Mouse (Mus musculus) kidney, adult 9 months (tissue): ENCODE data around the gene Plekha7.

Source experiments
- DNase-seq: peaks from one replicate; pipeline ENCODE4 v3.0.0; 2022

Plekha7 gene

DNA sequence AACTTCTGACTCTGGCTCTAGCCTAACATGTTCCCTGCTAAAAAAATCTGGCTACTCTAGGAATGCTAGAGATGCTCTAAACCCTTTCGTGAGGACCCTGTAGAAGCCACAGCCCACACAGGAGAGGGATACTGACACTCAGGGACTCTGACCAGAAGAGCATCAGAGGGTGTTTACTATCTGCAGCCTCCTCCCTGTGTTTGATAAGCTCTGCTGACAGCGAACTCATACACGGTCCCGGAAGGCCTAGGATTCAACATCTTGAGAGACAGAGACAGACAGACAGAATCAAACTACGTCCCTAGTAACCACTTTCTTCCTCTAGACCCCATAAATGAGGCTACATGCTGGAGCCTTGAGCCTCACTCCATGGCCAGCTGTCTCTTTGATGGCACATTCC lies 20.2 kb downstream of the Plekha7 start:
- no peak for DNase-seq

DNA sequence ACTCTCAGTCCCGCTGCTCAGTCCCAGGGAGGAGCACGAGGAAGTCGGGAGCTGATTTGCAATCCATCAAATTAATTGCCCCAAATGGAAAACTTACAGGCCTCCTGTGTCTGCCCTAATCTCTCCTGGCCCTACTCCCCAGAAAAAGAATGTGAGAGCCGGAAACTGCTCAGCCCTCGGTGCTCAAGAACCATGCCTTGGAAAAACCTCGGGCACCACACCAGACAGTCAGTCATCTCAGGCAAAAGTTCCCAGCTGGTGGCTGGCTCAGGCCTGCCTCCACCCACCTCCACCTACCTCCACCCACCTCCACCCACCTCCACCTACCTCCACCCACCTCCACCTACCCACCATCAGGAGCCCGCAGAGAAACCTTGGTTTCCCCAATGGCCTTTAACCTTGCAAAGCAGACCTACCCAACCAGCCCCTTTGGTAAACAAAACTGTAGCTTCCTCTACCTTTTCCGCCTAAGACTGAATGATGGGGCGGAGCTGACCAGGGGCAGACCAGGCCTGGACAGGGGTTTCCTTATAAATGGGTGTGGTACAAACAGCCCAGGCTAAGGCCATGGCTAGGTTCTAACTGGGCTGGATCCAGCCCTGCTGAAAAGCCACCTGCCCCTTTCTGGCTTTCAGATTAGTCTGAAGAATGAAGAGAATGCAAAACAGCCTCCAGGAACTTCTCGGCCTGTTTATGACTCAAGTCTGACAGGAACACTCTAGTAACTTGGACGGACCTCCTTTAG lies 21.4 kb downstream of the Plekha7 start:
- peak; percentile 61 for DNase-seq

DNA sequence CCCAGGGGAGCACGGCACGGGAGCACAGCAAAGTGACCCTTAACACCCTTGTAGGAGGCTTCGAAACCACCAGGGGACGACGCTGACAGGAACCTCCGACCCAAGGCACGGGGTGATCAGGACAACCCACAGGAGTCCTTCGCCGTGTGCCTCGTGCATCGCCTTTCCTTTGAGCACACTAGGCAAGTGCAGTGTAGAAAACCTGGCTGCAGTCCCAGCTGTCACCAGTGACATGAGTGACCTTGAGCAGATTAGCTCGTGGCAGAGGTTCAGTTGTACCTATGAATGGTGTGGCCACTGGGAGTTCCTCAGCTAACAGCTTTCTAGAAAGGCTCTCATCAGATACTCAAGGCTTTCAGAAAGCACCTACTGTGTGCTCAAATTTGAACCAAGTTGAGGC lies 22.0 kb downstream of the Plekha7 start:
- peak; percentile 86 for DNase-seq

DNA sequence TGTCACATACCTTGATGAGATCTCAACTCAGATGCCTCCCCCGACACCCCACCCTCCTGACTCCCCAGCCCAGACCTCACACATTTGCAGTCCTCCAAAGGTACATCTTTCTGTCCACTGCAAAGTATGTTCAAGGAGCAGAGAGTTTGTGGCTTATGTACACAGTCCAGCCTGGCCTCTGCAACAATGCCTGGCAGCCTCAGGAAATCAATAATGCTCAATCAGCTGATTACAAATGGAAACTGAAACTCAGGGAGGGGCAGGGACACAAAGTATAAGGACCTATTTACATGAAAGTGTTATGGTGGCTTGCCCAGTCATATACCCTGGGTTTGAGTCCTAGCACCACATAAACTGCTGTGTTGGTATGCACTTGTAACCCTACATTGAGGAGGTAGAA lies 23.0 kb downstream of the Plekha7 start:
- no peak for DNase-seq

DNA sequence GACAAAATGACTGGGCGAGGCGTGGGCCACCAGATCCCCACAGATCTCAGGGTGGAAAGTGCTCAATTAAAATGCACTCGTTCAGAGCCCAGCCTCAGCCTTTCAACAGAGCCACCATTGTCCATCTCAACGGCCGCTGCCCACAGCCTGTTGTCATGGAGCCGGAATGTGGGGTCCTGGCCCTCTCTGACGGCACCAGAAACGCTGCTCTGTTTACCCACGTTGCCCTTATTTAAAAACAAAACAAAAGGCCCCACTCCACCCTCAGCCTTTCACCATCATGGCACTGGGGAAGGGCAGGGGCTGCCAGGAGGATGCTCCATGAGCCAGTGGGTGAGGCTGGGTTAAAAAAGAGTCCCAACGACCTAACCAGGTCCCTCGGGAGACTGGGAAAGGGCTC lies 25.4 kb downstream of the Plekha7 start:
- no peak for DNase-seq

DNA sequence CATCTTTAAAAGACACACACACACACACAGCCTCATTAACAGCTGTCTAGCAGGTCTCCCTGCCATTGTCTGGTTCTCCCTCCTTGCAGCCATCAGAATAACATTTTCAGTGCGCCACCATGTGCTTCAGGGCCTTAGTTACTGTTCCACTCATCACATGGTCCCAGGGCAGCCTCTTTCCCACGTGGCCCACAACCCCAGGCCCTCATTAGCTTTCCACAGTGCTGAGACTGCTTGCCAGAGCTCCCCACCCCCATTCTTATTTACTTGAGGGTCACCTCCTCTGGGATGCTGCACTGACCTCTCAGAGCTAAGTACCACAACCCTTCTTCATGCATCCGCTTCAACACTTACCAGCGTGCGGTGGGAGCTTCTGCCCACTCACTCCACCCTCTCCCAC lies 28.1 kb downstream of the Plekha7 start:
- DNase-seq: peak; percentile 78

DNA sequence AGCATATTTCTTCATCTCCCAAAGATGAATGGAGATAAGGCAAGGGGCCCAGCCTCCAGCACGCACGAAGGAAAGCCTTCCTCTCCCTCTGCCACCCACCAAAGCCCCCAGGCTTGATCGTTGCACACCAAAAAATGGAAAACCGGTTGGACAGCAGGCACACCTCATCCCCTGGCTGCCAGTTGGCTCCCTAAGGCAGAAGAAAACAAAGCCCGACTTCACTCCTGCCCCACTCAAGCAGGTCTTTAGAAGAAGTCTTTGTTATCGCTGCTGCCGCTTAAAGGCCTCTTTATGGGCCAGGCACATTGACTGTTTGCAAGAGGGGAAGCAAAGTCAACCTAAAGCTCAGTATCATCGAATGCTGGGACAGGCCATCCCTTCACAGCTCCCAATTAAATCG lies 29.9 kb downstream of the Plekha7 start:
- no peak for DNase-seq

DNA sequence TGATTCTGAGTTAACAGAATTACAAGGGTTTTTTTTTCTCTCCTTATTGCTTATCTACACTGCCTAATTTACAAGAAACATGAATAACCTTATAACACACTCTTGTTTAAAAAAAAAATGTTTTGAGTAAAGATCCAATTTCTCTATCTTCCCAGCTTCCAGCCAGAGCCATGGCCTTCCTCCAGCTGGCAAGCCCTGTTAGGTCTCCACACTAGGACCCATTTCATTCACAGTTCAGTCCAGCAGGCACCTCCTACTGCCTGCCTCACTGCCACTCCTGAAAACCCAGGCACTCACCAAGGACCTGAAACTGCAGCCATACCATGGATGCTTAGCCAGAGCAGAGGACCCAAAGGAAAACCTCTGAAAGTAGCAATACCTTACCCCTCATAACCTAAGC lies 31.9 kb downstream of the Plekha7 start:
- DNase-seq: peak; percentile 58

DNA sequence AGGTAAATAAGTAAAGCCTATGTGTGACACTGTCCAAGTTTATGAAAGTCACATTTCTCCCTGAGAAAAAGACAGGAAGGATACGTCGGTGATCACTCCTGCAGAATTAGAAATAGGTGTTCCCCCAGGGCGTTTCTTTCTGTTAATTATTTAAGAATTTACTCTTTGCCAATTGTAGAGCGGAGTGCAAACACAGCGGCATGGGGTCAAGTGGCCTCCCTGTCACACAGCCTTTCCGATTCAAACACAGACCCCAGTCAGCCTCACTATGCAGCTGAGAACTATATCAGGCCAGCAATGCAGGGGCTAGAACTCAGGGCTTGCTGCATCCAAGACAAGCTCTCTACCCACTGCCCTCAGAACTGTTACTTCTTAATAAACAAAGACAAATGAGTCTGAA lies 35.1 kb downstream of the Plekha7 start:
- peak; percentile 84 for DNase-seq

DNA sequence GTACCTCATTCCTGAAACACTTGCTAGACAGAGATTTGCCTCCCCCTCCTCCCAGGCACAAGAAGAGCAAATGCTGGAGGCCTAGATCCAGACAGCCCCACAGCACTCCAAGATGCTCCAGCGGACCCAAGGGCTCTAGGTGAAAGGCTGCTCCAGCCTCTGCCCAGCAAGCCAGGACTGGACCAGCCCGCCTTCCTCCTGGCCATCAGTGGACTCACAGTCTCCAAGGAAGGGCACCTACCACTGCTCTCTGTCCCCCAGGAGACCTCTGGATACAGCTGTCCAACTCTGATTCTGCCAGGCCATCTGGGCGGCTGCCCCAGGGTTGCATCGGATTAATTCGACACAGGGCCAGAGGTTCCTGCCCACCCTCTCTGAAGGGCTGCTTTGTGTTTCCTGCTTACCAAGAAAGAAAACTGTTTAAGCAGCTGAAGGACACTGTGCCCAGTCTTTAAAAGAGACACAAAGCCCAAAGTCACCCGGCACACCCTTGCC lies 38.6 kb downstream of the Plekha7 start:
- DNase-seq: no peak

DNA sequence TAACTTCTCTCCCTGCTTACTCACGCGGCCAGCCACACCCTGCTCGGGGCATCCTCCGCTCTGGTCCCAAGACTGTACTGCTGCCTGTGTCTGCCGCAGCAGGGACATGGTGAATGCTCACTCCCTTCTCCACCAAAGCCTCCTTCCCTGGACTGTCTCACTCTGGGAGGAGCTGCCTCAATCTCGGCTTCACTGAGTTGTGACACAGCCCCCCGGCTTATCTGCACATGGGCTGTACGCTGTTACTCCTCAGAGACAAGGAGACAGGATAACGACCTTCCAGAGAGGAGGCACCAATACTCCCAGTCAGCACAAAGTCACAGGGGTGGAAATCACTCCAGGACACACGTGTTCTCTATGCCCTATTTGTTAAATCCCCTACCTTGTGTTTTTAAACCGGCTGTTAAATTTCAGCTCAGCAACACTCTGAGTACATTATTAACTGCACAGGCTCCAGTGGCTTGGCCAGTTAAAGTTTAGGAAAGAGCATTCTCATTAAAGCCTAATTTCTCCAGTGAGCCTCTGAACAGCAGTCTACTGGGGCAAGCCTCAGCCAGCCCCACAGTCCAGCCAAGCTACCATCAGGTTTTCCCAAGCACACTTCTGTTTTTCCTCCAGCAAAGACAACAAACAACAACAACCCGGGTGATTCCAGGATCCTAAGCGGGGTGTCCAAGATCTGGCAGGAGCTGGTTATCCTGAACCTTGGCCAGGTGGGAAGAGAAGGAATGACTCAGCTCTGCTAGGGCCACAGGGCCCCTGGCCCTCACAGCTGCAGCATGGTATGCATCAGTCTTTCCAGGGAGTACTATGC lies 39.9 kb downstream of the Plekha7 start:
- peak; percentile 95 for DNase-seq

DNA sequence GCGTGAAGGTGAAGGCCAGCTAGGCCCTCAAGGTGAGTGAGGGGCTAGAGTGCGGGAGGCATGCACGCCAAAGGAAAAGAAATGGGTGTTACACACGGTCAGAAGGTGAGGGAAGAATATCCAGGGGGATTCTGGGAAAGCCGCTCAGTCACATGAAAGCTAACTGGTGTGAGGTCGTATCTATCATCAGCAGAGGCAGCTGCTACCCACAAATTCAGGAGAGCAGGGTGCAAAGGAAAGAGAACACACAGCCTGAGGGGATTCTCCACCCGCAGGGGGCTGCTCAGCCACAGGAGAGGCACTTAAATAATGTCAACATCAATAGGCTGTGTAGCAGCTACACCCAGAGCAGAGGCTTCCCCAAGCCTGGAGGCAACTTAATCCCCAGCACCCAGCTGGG lies 44.9 kb downstream of the Plekha7 start:
- DNase-seq: no peak

DNA sequence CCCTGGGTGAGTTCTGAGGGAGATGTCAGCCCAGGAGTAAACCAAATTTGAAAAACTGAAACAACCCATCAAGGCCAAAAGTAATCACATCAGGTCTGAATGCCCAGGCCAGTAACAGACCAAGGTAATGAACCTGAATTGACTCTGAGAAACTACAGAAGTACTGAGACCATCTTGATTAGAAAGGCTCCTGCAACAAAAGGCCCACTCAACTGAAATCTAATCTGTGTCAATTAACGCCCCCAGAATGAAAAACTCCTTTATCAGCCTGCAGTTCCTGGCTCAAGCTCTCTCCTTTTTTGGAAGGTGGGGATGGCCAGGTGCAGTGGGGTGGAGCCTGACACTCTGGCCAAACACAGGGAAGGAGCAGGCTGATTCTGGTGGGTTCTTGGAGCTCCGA lies 45.7 kb downstream of the Plekha7 start:
- no peak for DNase-seq

DNA sequence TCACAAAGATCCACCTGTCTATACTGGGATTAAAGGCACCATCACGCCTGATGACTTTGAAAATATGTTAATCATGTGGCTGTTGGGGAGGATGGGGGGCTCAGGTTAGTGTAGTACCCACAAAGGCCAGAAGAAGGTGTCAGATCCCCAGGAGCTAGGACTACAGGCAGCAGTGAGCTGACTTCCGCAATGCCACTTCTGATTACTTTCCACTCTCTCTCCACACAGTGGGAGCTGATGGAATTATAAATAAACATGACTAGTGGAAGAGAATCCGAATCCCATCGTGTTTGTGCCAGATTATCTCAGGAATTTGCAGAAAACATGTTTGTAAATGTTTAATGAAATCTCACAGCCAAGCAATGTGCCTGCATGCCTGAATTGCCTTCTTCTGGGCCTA lies 46.1 kb downstream of the Plekha7 start:
- peak; percentile 83 for DNase-seq

DNA sequence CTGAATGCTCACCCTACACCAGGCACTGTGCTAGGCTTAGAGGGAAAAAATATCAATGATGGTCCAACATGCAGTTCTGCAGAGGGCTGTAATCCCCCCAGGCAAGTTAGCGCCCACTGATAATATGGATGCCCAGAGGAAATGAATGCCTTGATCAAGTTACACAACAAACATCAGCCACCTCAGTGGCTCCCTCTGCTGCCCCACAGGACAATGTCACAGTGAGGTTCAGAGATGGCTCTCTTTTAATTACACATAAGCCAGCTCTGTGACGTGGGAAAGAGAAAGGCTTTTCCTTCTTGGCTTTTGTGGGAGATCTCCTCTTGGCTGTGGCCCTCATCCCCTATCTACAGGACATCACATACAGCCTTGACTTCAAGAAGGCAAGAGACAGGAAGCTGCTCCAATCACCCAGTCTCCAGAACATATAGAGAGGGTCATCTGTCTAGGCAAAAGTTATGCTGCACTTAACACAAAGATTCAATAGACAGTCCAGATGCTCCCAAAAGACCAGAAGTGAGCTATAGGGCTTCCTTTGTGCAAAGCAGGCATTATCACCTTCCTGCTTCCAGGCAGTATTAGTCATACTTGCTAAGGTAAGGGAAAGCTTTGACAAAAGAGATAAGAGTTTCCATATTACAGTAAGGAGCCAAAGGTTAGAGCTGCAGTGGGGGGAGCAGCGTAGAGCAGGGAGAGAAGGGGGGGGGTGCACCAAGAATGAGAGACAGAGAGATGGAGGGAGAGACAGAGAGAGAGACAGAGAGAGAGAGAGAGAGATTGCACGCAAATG lies 47.2 kb downstream of the Plekha7 start:
- DNase-seq: no peak

DNA sequence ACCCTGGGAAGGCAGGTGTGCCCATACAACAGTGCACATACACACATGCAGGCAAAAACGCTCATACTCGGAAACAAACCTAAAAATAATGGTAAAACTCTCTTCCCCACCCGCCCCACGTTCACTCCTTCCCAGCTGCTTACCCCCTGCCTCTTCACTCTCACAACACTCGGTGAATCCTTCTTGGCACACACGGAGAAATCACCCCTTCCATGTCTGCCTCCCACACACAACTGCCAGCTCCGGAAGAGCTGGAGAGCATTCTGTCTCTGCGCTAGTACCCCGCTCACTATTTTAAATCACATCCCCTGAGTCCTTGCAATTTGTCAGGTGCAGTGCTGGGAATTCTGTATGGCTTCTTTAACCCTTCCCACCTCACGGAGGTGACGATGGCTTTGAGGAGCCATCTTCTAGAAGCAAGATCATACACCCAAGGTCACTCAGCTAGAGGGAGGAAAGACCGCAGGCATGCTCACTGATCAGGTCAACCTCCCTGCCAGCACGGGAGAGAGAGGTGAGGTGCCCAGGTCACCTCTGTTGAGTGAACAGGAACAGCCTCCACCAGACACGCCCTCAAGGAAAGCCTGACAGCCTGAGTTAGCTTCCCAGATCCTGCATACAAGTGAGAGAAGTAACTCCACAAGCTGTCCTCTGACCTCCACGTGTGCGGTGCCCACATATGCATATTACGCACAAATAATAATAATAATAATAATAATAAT lies 49.6 kb downstream of the Plekha7 start:
- DNase-seq: peak; percentile 78

DNA sequence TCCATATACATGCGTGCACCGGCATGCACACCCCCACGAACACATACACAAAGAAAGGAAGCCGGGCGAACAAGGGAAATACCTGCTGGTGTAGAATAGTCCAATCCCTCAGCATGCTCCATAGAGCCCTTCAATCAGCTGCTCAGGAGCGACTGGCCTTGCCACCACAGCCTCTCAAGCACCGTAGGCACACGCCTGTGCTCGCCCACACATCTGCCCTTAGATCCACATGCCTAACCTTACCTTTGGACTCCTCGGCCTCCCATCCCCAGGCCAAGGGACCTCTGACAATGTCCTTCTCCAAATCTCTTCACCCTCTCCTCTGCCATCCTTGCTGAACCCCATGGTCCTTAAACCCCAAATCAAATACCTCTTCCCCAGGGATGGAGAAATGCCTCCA lies 50.2 kb downstream of the Plekha7 start:
- no peak for DNase-seq

DNA sequence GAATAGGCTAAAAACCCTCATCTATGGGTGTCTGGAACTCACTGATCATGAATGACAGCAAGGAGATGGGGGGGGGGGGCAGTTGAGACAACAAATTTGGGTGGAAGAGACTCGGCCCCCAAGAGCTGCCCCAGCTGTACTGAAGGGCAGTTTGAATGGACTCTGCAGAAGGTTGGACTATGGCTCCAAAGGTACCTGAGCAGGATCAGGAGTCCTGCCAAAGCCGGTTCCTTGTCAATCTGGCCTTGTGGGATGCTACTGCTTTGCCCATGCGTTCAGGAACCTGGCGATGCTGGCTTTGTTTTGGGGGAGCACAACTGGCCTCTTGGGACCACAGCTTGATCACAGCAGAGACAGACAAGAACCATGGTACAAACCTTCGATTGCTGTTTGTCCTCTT lies 52.5 kb downstream of the Plekha7 start:
- DNase-seq: peak; percentile 66

DNA sequence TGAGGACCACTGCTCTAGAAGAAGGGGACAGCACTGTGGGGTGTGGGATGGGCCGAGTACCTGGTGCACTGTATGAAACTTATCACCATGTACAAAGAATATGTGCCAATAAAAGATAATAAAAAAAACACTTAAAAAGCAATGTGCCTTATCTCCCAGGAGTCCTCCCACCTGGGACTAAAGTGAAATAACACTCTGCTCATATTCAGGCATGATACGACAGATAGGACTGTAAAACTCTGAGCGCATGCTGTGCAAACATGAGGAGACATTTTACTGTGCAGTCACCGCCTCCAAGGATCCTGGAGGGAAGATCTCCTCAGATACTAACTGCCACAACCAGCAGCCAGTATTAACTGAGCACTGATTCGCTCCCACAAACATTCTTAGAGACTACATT lies 53.5 kb downstream of the Plekha7 start:
- no peak for DNase-seq

DNA sequence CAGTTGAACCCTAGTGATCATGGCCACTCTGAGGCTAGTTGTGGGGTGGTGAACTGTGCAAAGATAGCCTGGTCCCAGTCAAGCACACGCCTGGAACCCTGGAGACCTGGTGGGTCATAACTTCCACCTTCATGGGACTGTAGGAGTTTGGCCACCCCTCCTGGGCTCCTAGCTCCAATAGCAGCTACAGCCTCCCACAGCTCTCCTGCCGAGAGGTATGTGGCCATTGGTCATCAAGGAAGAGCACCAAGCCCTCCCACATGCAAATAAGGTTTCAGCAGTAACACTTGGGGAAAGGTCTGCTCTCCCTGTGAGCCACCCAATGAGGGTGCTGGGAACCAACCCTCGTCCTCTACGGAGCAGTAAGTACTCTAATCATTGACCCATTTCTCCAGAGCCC lies 55.7 kb downstream of the Plekha7 start:
- peak; percentile 70 for DNase-seq

DNA sequence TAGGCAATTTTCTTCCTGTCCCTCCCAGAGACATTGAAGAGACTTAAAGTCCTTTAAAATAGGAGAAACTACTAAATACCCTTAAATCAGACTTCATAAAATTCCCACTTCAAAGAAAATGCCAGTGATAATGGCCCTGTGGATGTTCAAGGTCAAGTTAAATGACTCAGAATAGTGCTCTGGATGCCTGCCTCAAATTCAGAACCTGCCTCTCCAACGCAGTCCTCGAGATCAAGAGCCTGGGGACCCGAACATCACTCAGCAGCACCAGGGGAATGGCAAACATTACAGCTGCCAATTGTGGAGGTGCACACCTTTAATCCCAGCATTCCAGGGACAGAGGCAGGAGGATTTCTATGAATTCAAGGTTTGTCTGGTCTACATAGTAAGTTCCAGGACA lies 56.7 kb downstream of the Plekha7 start:
- DNase-seq: no peak

DNA sequence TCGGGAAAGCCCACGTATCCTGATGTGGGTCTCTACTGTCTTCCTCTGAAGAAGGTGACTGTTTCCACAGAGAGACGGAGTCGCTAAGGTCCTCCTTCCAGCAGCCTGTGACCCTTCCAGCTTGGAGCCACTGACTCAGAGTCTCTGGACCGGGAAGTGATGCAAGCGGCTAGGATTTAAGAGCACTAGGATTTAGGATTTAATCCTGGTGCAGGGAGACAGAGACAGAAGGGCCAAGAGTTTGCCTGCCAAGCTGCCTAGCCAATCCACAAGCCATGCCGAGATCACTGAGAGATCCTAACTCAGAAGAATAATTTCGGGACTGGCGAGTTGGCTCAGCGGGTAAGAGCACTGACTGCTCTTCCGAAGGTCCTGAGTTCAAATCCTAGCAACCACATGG lies 59.6 kb downstream of the Plekha7 start:
- DNase-seq: no peak

DNA sequence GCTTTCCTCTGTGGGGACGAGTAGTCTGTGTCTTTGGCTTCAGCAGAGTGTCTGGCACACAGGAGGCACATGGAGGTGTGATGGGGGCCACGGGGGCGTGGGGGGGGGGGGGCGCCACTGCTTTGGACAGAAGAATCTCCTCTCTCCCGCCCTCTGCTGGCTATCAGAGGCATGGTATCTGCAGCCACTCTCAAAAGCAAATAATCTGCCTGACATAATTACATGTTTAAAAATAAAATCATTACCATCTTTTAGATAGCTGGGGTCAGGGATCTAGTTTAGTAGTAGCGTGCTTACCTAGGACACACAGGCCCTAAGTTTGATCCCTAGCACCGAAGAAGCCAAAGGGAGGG lies 60.8 kb downstream of the Plekha7 start:
- DNase-seq: no peak
